Mouse (Mus musculus) neutrophil, adult 59 days (primary cell): ENCODE data around the gene Rpl7a. TPM values are rescaled to one million over a fixed set of nuclear protein-coding genes. Genes with fewer than 3 reads are reported as not detected.

Experiments
- total RNA-seq, 2 experiments: library from RNA; stranded (reverse); gene quantifications; 1 replicate in 1 of 2; 2 replicates in 1 of 2; pipeline ENCODE4 v1.2.4; 2023

The Rpl7a gene
- 100 to 1,000 TPM; 351 to 391 TPM for total RNA-seq

GRCm38 (mm10) chr2:26910124-26910993 lies at the start of gene Rpl7a, which contains the start of gene Med22:
Rpl7a (plus strand) TSS chr2:26910764.
Med22 (minus strand) TSS chr2:26910677.

GRCm38 (mm10) chr2:26864879-26865278 lies 45.7 kb upstream of the Rpl7a start, which contains the start of gene Abo:
Abo (minus strand) TSS chr2:26864979.

GRCm38 (mm10) chr2:26902467-26903220 lies 7.9 kb upstream of the Rpl7a start, which contains the start of gene Surf6:
Surf6 (minus strand) TSS chr2:26902879.

GRCm38 (mm10) chr2:26915927-26916728 lies 5.6 kb downstream of the Rpl7a start, which contains the start of the genes Surf2 and Surf1:
Surf2 (plus strand) TSS chr2:26916367.
Surf1 (minus strand) TSS chr2:26916530.

GRCm38 (mm10) chr2:26933304-26934055 lies 22.9 kb downstream of the Rpl7a start, which contains the start of the genes Surf4 and Stkld1:
Surf4 (minus strand) TSS chr2:26933928.
Stkld1 (plus strand) TSS chr2:26934047.

Other genes with a start within 250 kb of the Rpl7a start
- under 1 TPM in 1 of 2 experiments, not detected in 1; 0.64 TPM for gene Lcn4, start 239.5 kb upstream of the Rpl7a start, total RNA-seq
- gene Abo, start 45.8 kb upstream of the Rpl7a start, total RNA-seq = not detected
- 10 to 100 TPM; 15.8 to 19.1 TPM for gene Surf6, start 7.9 kb upstream of the Rpl7a start, total RNA-seq
- 10 to 100 TPM; 22.3 to 25.3 TPM for gene Med22, start 87 bp upstream of the Rpl7a start, total RNA-seq
- 10 to 100 TPM; 12.3 to 15.2 TPM for gene Surf2, start 5.6 kb downstream of the Rpl7a start, total RNA-seq
- 10 to 100 TPM; 44.7 to 49.2 TPM for gene Surf1, start 5.8 kb downstream of the Rpl7a start, total RNA-seq
- gene Surf4, start 23.2 kb downstream of the Rpl7a start, total RNA-seq = 100 to 1,000 TPM in 1 of 2 experiments, 10 to 100 TPM in 1; 93.0 to 109 TPM
- gene Stkld1, start 23.3 kb downstream of the Rpl7a start, total RNA-seq = not detected
- gene Rexo4, start 53.6 kb downstream of the Rpl7a start, total RNA-seq = 10 to 100 TPM; 23.1 to 23.8 TPM
- not detected for gene Adamts13, start 62.7 kb downstream of the Rpl7a start, total RNA-seq
- gene Cacfd1, start 99.2 kb downstream of the Rpl7a start, total RNA-seq = 10 to 100 TPM in 1 of 2 experiments, 1 to 10 TPM in 1; 9.1 to 15.3 TPM
- gene Slc2a6, start 117.2 kb downstream of the Rpl7a start, total RNA-seq = 10 to 100 TPM; 78.7 to 96.5 TPM
- gene Mymk, start 161.4 kb downstream of the Rpl7a start, total RNA-seq = not detected
- gene Adamtsl2, start 168.6 kb downstream of the Rpl7a start, total RNA-seq = not detected
- not detected for gene Fam163b, start 231.7 kb downstream of the Rpl7a start, total RNA-seq